Mouse (Mus musculus): ENCODE results near the gene Fam151a. TPM values are rescaled to one million over a fixed set of nuclear protein-coding genes. Genes with fewer than 3 reads are reported as not detected.
A peak's percentile ranks its signal among the peaks of the same experiment; 100 is the strongest.
"Not testable (repeated sequence)": the region's sequence is repeated elsewhere in the genome, so short reads cannot be mapped to it uniquely, and the experiment has no call there.

Gene Fam151a
- polyA plus RNA-seq, 1 experiment from 2014 or later: not detected

- peaks cover 19% of the 10 kb centered on the region for H3K4me1 ChIP-seq (ENCODE audit: control insufficient read depth, insufficient read depth, low read length)
- H3K9me3 ChIP-seq (replicated peaks; ENCODE audit: control insufficient read depth, low read length): no peaks in the 10 kb centered on the region
- H3K36me3 ChIP-seq (ENCODE audit: control insufficient read depth, insufficient read depth, low read length): no peaks in the 10 kb centered on the region
- no peaks in the 10 kb centered on the region for H3K27me3 ChIP-seq (replicated peaks; ENCODE audit: control insufficient read depth, insufficient read depth, low read length)
- 0 out of 2 replicates have a peak overlapping the region, but pooled peaks have one; percentile 5 for H3K4me2 ChIP-seq (ENCODE audit: low read length)
- no peak for DNase-seq (ENCODE audit: low spot score)
- H3K27ac ChIP-seq (ENCODE audit: low read depth, low read length): no peak overlapping the region
- ATAC-seq: 0 out of 2 replicates have a peak, but pooled peaks have one; percentile 6
- no peak overlapping the region for H3K4me3 ChIP-seq (ENCODE audit: low read depth, low read length)
- WGBS: 45% methylated on average over 5 of the region's 5 CpGs
- H3K9ac ChIP-seq (ENCODE audit: low read length): no peak overlapping the region
Observed at GRCm38 (mm10) chr4:106707957-106708356, 25.7 kb upstream of the Fam151a start.

- H3K27ac ChIP-seq (ENCODE audit: low read depth, low read length): no peak overlapping the region
- H3K4me1 ChIP-seq (ENCODE audit: control insufficient read depth, insufficient read depth, low read length): peaks cover 19% of the 10 kb centered on the region
- 0 out of 2 replicates have a peak overlapping the region, but pooled peaks have one; percentile 5 for H3K4me2 ChIP-seq (ENCODE audit: low read length)
- H3K9ac ChIP-seq (ENCODE audit: low read length): no peak overlapping the region; the same call in 1 of the 2 replicates
- 3% methylated on average over 8 of the region's 8 CpGs for WGBS
- ATAC-seq: peak; percentile 47
- peak; percentile 80 for DNase-seq (ENCODE audit: low spot score)
- no peak overlapping the region for H3K4me3 ChIP-seq (ENCODE audit: low read depth, low read length)
- H3K27me3 ChIP-seq (replicated peaks; ENCODE audit: control insufficient read depth, insufficient read depth, low read length): no peaks in the 10 kb centered on the region
- H3K9me3 ChIP-seq (replicated peaks; ENCODE audit: control insufficient read depth, low read length): no peaks in the 10 kb centered on the region
- H3K36me3 ChIP-seq (ENCODE audit: control insufficient read depth, insufficient read depth, low read length): no peaks in the 10 kb centered on the region
Observed at GRCm38 (mm10) chr4:106708408-106708807, 25.3 kb upstream of the Fam151a start.

GRCm38 (mm10) chr4:106713622-106714021 is 20.1 kb upstream of the Fam151a start:
- H3K27me3 ChIP-seq (replicated peaks; ENCODE audit: control insufficient read depth, insufficient read depth, low read length): no peaks in the 10 kb centered on the region
- no peaks in the 10 kb centered on the region for H3K36me3 ChIP-seq (ENCODE audit: control insufficient read depth, insufficient read depth, low read length)
- no peak for DNase-seq (ENCODE audit: low spot score)
- no peak overlapping the region for H3K27ac ChIP-seq (ENCODE audit: low read depth, low read length)
- no peak overlapping the region for H3K4me2 ChIP-seq (ENCODE audit: low read length)
- no peak overlapping the region for H3K4me3 ChIP-seq (ENCODE audit: low read depth, low read length)
- no peak overlapping the region for H3K9ac ChIP-seq (ENCODE audit: low read length)
- no peak for ATAC-seq
- H3K4me1 ChIP-seq (ENCODE audit: control insufficient read depth, insufficient read depth, low read length): no peaks in the 10 kb centered on the region
- no peaks in the 10 kb centered on the region for H3K9me3 ChIP-seq (replicated peaks; ENCODE audit: control insufficient read depth, low read length)
- WGBS: 92% methylated on average over 6 of the region's 6 CpGs

- H3K9me3 ChIP-seq (replicated peaks; ENCODE audit: control insufficient read depth, low read length): no peaks in the 10 kb centered on the region
- no peak overlapping the region for H3K4me2 ChIP-seq (ENCODE audit: low read length)
- H3K4me3 ChIP-seq (ENCODE audit: low read depth, low read length): no peak overlapping the region
- WGBS: 70% methylated on average over 4 of the region's 4 CpGs
- DNase-seq (ENCODE audit: low spot score): no peak
- no peaks in the 10 kb centered on the region for H3K36me3 ChIP-seq (ENCODE audit: control insufficient read depth, insufficient read depth, low read length)
- no peak overlapping the region for H3K9ac ChIP-seq (ENCODE audit: low read length)
- H3K27ac ChIP-seq (ENCODE audit: low read depth, low read length): no peak overlapping the region
- no peak for ATAC-seq
- H3K4me1 ChIP-seq (ENCODE audit: control insufficient read depth, insufficient read depth, low read length): no peaks in the 10 kb centered on the region
- H3K27me3 ChIP-seq (replicated peaks; ENCODE audit: control insufficient read depth, insufficient read depth, low read length): no peaks in the 10 kb centered on the region
Observed at GRCm38 (mm10) chr4:106720631-106721030, 13.1 kb upstream of the Fam151a start.

GRCm38 (mm10) chr4:106730814-106731213 is 2.9 kb upstream of the Fam151a start, which contains the start of gene Mroh7:
Mroh7 (minus strand) TSS chr4:106730925.
- 81% methylated on average over 7 of the region's 7 CpGs for WGBS
- Histone ChIP-seq H3K4me2 (ENCODE audit: low read length) (no peak within 1 kb of the TSS), H3K27me3 (replicated peaks; ENCODE audit: control insufficient read depth, insufficient read depth, low read length) (no peaks in the 10 kb centered on the region), H3K9me3 (replicated peaks; ENCODE audit: control insufficient read depth, low read length) (no peaks in the 10 kb centered on the region), H3K4me3 (ENCODE audit: low read depth, low read length) (no peak within 1 kb of the TSS), H3K27ac (ENCODE audit: low read depth, low read length) (no peak within 1 kb of the TSS), H3K36me3 (ENCODE audit: control insufficient read depth, insufficient read depth, low read length) (no peaks in the 10 kb centered on the region), H3K9ac (ENCODE audit: low read length) (no peak within 1 kb of the TSS), H3K4me1 (ENCODE audit: control insufficient read depth, insufficient read depth, low read length) (no peaks in the 10 kb centered on the region)
- DNase-seq (ENCODE audit: low spot score) (no peak), ATAC-seq (no peak)

GRCm38 (mm10) chr4:106736884-106737283 is 3.2 kb downstream of the Fam151a start:
- not testable (repeated sequence) for DNase-seq (ENCODE audit: low spot score); H3K4me3 ChIP-seq (ENCODE audit: low read depth, low read length); H3K4me1 ChIP-seq (ENCODE audit: control insufficient read depth, insufficient read depth, low read length); H3K4me2 ChIP-seq (ENCODE audit: low read length); H3K27me3 ChIP-seq (replicated peaks; ENCODE audit: control insufficient read depth, insufficient read depth, low read length); H3K36me3 ChIP-seq (ENCODE audit: control insufficient read depth, insufficient read depth, low read length); H3K27ac ChIP-seq (ENCODE audit: low read depth, low read length); ATAC-seq; H3K9me3 ChIP-seq (replicated peaks; ENCODE audit: control insufficient read depth, low read length); H3K9ac ChIP-seq (ENCODE audit: low read length)
- WGBS: 90% methylated on average over 1 of the region's 1 CpGs

GRCm38 (mm10) chr4:106737904-106738303 is 4.2 kb downstream of the Fam151a start:
- peak; percentile 59 for DNase-seq (ENCODE audit: low spot score)
- 56% methylated on average over 3 of the region's 3 CpGs for WGBS
- H3K4me1 ChIP-seq (ENCODE audit: control insufficient read depth, insufficient read depth, low read length): no peaks in the 10 kb centered on the region

GRCm38 (mm10) chr4:106745862-106746261 is 12.2 kb downstream of the Fam151a start:
- Histone ChIP-seq H3K4me2 (ENCODE audit: low read length) (no peak overlapping the region), H3K27ac (ENCODE audit: low read depth, low read length) (no peak overlapping the region), H3K9ac (ENCODE audit: low read length) (no peak overlapping the region), H3K27me3 (replicated peaks; ENCODE audit: control insufficient read depth, insufficient read depth, low read length) (no peaks in the 10 kb centered on the region), H3K36me3 (ENCODE audit: control insufficient read depth, insufficient read depth, low read length) (no peaks in the 10 kb centered on the region), H3K4me3 (ENCODE audit: low read depth, low read length) (no peak overlapping the region), H3K4me1 (ENCODE audit: control insufficient read depth, insufficient read depth, low read length) (no peaks in the 10 kb centered on the region), H3K9me3 (replicated peaks; ENCODE audit: control insufficient read depth, low read length) (no peaks in the 10 kb centered on the region)
- ATAC-seq (no peak), DNase-seq (ENCODE audit: low spot score) (no peak)
- 87% methylated on average over 7 of the region's 7 CpGs for WGBS

More at GRCm38 (mm10) chr4:106737904-106738303, 4.2 kb downstream of the Fam151a start:
- Histone ChIP-seq H3K4me3 (ENCODE audit: low read depth, low read length) (no peak overlapping the region), H3K27ac (ENCODE audit: low read depth, low read length) (no peak overlapping the region), H3K9me3 (replicated peaks; ENCODE audit: control insufficient read depth, low read length) (no peaks in the 10 kb centered on the region), H3K4me2 (ENCODE audit: low read length) (no peak overlapping the region), H3K27me3 (replicated peaks; ENCODE audit: control insufficient read depth, insufficient read depth, low read length) (no peaks in the 10 kb centered on the region), H3K9ac (ENCODE audit: low read length) (no peak overlapping the region), H3K36me3 (ENCODE audit: control insufficient read depth, insufficient read depth, low read length) (no peaks in the 10 kb centered on the region)
- ATAC-seq: no peak

GRCm38 (mm10) chr4:106747001-106747580 is 13.4 kb downstream of the Fam151a start:
- H3K27me3 ChIP-seq (replicated peaks; ENCODE audit: control insufficient read depth, insufficient read depth, low read length): no peaks in the 10 kb centered on the region
- no peaks in the 10 kb centered on the region for H3K9me3 ChIP-seq (replicated peaks; ENCODE audit: control insufficient read depth, low read length)
- DNase-seq (ENCODE audit: low spot score) (peak; percentile 32), ATAC-seq (no peak)
- no peak overlapping the region for H3K9ac ChIP-seq (ENCODE audit: low read length)
- H3K36me3 ChIP-seq (ENCODE audit: control insufficient read depth, insufficient read depth, low read length): no peaks in the 10 kb centered on the region
- WGBS: 96% methylated on average over 1 of the region's 1 CpGs
- H3K4me3 ChIP-seq (ENCODE audit: low read depth, low read length): no peak overlapping the region
- H3K4me1 ChIP-seq (ENCODE audit: control insufficient read depth, insufficient read depth, low read length): no peaks in the 10 kb centered on the region
- no peak overlapping the region for H3K4me2 ChIP-seq (ENCODE audit: low read length)
- H3K27ac ChIP-seq (ENCODE audit: low read depth, low read length): no peak overlapping the region
